In genomic region chr9:108053665-108054225, GRCm38 (mm10) we compare ENCODE assay signal across 14 mouse cellular contexts. TPM values are rescaled to one million over a fixed set of nuclear protein-coding genes. Genes with fewer than 3 reads are reported as not detected.
DNase-seq lines count a peak whose midpoint lies in the region; ATAC-seq lines count a peak whose summit lies in the region.
"Had no signal": no experiment of that assay in that cellular context is flagged by ENCODE, and none has a peak within 500 bp of the region (broad histone marks: within the 10 kb centered on the region; RNA-seq: fewer than 3 reads in every experiment).

No protein-coding gene starts in this region.

- no peak overlapping the region for H3K4me3 ChIP-seq in hindbrain, embryonic 13.5 days
- H3K4me3 ChIP-seq in hindbrain, embryonic 10.5 days = no peak overlapping the region
- no peak overlapping the region for H3K4me3 ChIP-seq in limb, embryonic 13.5 days
- no peak overlapping the region for H3K4me3 ChIP-seq in midbrain, embryonic 11.5 days (ENCODE audit: low read depth, low read length)

- H3K27ac ChIP-seq in hindbrain, embryonic 13.5 days = no peak overlapping the region
- no peak overlapping the region for H3K27ac ChIP-seq in hindbrain, embryonic 10.5 days
- H3K27ac ChIP-seq in limb, embryonic 13.5 days = no peak overlapping the region
- H3K27ac ChIP-seq in midbrain, embryonic 11.5 days (ENCODE audit: low read depth, low read length) = no peak overlapping the region
- H3K27ac ChIP-seq: forebrain, embryonic 10.5 days had no signal

- 0 out of 2 replicates have a peak overlapping the region, but pooled peaks have one; percentile 24 for H3K9ac ChIP-seq in hindbrain, embryonic 13.5 days
- peak overlapping the region; percentile 53; the same call in 1 of the 2 replicates for H3K9ac ChIP-seq in limb, embryonic 13.5 days
- no peak overlapping the region for H3K9ac ChIP-seq in midbrain, embryonic 11.5 days (ENCODE audit: low read length)

- H3K4me2 ChIP-seq in hindbrain, embryonic 13.5 days = no peak overlapping the region
- peak overlapping the region; percentile 58 for H3K4me2 ChIP-seq in limb, embryonic 13.5 days (replicated peaks)
- no peak overlapping the region for H3K4me2 ChIP-seq in midbrain, embryonic 11.5 days

- ATAC-seq in hindbrain, embryonic 13.5 days (ENCODE audit: low FRiP score) = no peak
- ATAC-seq in limb, embryonic 13.5 days (ENCODE audit: low FRiP score, low read depth) = no peak
- no peak for ATAC-seq in midbrain, embryonic 11.5 days (ENCODE audit: low FRiP score)

- H3K4me1 ChIP-seq in hindbrain, embryonic 13.5 days (replicated peaks) = peaks cover 27% of the 10 kb centered on the region
- peaks cover 27% of the 10 kb centered on the region for H3K4me1 ChIP-seq in hindbrain, embryonic 10.5 days (replicated peaks)
- peaks cover 25% of the 10 kb centered on the region for H3K4me1 ChIP-seq in limb, embryonic 13.5 days
- peaks cover 9% of the 10 kb centered on the region for H3K4me1 ChIP-seq in midbrain, embryonic 11.5 days (ENCODE audit: control insufficient read depth, insufficient read depth, low read length)

- H3K9me3 ChIP-seq in hindbrain, embryonic 13.5 days = no peaks in the 10 kb centered on the region
- no peaks in the 10 kb centered on the region for H3K9me3 ChIP-seq in hindbrain, embryonic 10.5 days
- no peaks in the 10 kb centered on the region for H3K9me3 ChIP-seq in limb, embryonic 13.5 days
- no peaks in the 10 kb centered on the region for H3K9me3 ChIP-seq in midbrain, embryonic 11.5 days (ENCODE audit: control insufficient read depth, low read length)
- H3K9me3 ChIP-seq: forebrain, embryonic 10.5 days had no signal

- H3K27me3 ChIP-seq in hindbrain, embryonic 13.5 days = no peaks in the 10 kb centered on the region
- H3K27me3 ChIP-seq in hindbrain, embryonic 10.5 days (ENCODE audit: insufficient read depth, poor library complexity, severe bottlenecking) = no peaks in the 10 kb centered on the region
- no peaks in the 10 kb centered on the region for H3K27me3 ChIP-seq in limb, embryonic 13.5 days
- H3K27me3 ChIP-seq in midbrain, embryonic 11.5 days (ENCODE audit: control insufficient read depth, insufficient read depth, low read length) = no peaks in the 10 kb centered on the region

- WGBS in hindbrain, embryonic 13.5 days = 93% methylated on average over 15 of the region's 15 CpGs
- 93% methylated on average over 15 of the region's 15 CpGs for WGBS in hindbrain, embryonic 10.5 days
- WGBS in limb, embryonic 13.5 days = 92% methylated on average over 15 of the region's 15 CpGs
- WGBS in midbrain, embryonic 11.5 days = 94% methylated on average over 15 of the region's 15 CpGs

- no peak for DNase-seq in hindbrain, embryonic 10.5 days (ENCODE audit: low spot score)
- peak; percentile 34 for DNase-seq in cerebellum, adult 8-10 months
- DNase-seq in cerebellum, postnatal 36 days = peak; percentile 23 to 27
- DNase-seq in thymus, postnatal 14 days = no peak
- no peak for DNase-seq in adrenal gland, postnatal 14 days
- DNase-seq in midbrain, embryonic 11.5 days (ENCODE audit: low spot score, missing footprints) = no peak
- DNase-seq: kidney, adult 11 months; layer of hippocampus, adult 9-11 months; midbrain, embryonic 14.5 days; thymus, postnatal 4 days had no signal

- H3K36me3 ChIP-seq in hindbrain, embryonic 13.5 days = peaks cover 72% of the 10 kb centered on the region
- peaks cover 80% of the 10 kb centered on the region for H3K36me3 ChIP-seq in hindbrain, embryonic 10.5 days
- H3K36me3 ChIP-seq in limb, embryonic 13.5 days = peaks cover 77% of the 10 kb centered on the region
- peaks cover 8% of the 10 kb centered on the region; the same call in 1 of the 2 replicates for H3K36me3 ChIP-seq in midbrain, embryonic 11.5 days (ENCODE audit: control insufficient read depth, insufficient read depth, low read length)

RNA-seq across cellular contexts. Expression of gene Amigo3, which starts 0.8 kb away (rescaled TPM):
- 3.1 and 3.4 TPM in 2 replicates for polyA plus RNA-seq in hindbrain, embryonic 13.5 days (2015; fragmentation: Nextera tagmentation; extraction: Ambion mirVana)
- 2.4 and 3.4 TPM in 2 replicates for polyA plus RNA-seq in hindbrain, embryonic 10.5 days (2016; fragmentation: Nextera tagmentation; extraction: Ambion mirVana)
- polyA plus RNA-seq in limb, embryonic 13.5 days (2015; fragmentation: Nextera tagmentation; extraction: Ambion mirVana) = 3.1 and 4.4 TPM in 2 replicates
- total RNA-seq in adrenal gland, postnatal 14 days (2021) = 4.1 and 4.4 TPM in 2 replicates
- polyA plus RNA-seq in midbrain, embryonic 11.5 days (2014; fragmentation: Nextera tagmentation; extraction: Ambion mirVana) = 1.5 and 2.0 TPM in 2 replicates

RNA-seq across cellular contexts. Expression of gene Gmppb, which starts 4.7 kb away (rescaled TPM):
- 20.1 and 21.1 TPM in 2 replicates for polyA plus RNA-seq in hindbrain, embryonic 13.5 days (2015; fragmentation: Nextera tagmentation; extraction: Ambion mirVana)
- 24.9 and 30.7 TPM in 2 replicates for polyA plus RNA-seq in hindbrain, embryonic 10.5 days (2016; fragmentation: Nextera tagmentation; extraction: Ambion mirVana)
- 34.1 and 36.2 TPM in 2 replicates for polyA plus RNA-seq in limb, embryonic 13.5 days (2015; fragmentation: Nextera tagmentation; extraction: Ambion mirVana)
- 20.2 and 20.9 TPM in 2 replicates for total RNA-seq in adrenal gland, postnatal 14 days (2021)
- 18.3 and 19.2 TPM in 2 replicates for polyA plus RNA-seq in midbrain, embryonic 11.5 days (2014; fragmentation: Nextera tagmentation; extraction: Ambion mirVana)

RNA-seq across cellular contexts. Expression of gene Mst1, which starts 26.5 kb away (rescaled TPM):
- not detected in 2 replicates for polyA plus RNA-seq in hindbrain, embryonic 13.5 days (2015; fragmentation: Nextera tagmentation; extraction: Ambion mirVana)
- 0.34 and 0.39 TPM in 2 replicates for polyA plus RNA-seq in hindbrain, embryonic 10.5 days (2016; fragmentation: Nextera tagmentation; extraction: Ambion mirVana)
- 0.20 and 0.51 TPM in 2 replicates for polyA plus RNA-seq in limb, embryonic 13.5 days (2015; fragmentation: Nextera tagmentation; extraction: Ambion mirVana)
- total RNA-seq in adrenal gland, postnatal 14 days (2021) = 1.4 and 20.2 TPM in 2 replicates
- 0.47 and 0.78 TPM in 2 replicates for polyA plus RNA-seq in midbrain, embryonic 11.5 days (2014; fragmentation: Nextera tagmentation; extraction: Ambion mirVana)
- polyA plus RNA-seq: heart, embryonic 14.5 days; midbrain, embryonic 14.5 days had no signal

RNA-seq across cellular contexts. Expression of gene Rnf123, which starts 29.4 kb away (rescaled TPM):
- 42.8 and 43.1 TPM in 2 replicates for polyA plus RNA-seq in hindbrain, embryonic 13.5 days (2015; fragmentation: Nextera tagmentation; extraction: Ambion mirVana)
- polyA plus RNA-seq in hindbrain, embryonic 10.5 days (2016; fragmentation: Nextera tagmentation; extraction: Ambion mirVana) = 36.6 and 39.1 TPM in 2 replicates
- polyA plus RNA-seq in limb, embryonic 13.5 days (2015; fragmentation: Nextera tagmentation; extraction: Ambion mirVana) = 31.2 and 35.2 TPM in 2 replicates
- 54.2 and 66.6 TPM in 2 replicates for total RNA-seq in adrenal gland, postnatal 14 days (2021)
- 27.2 and 29.2 TPM in 2 replicates for polyA plus RNA-seq in midbrain, embryonic 11.5 days (2014; fragmentation: Nextera tagmentation; extraction: Ambion mirVana)

RNA-seq across cellular contexts. Expression of gene Apeh, which starts 40.7 kb away (rescaled TPM):
- 57.7 and 57.8 TPM in 2 replicates for polyA plus RNA-seq in hindbrain, embryonic 13.5 days (2015; fragmentation: Nextera tagmentation; extraction: Ambion mirVana)
- polyA plus RNA-seq in hindbrain, embryonic 10.5 days (2016; fragmentation: Nextera tagmentation; extraction: Ambion mirVana) = 77.0 and 83.8 TPM in 2 replicates
- 42.5 and 47.3 TPM in 2 replicates for polyA plus RNA-seq in limb, embryonic 13.5 days (2015; fragmentation: Nextera tagmentation; extraction: Ambion mirVana)
- total RNA-seq in adrenal gland, postnatal 14 days (2021) = 76.2 and 76.5 TPM in 2 replicates
- 53.0 and 67.3 TPM in 2 replicates for polyA plus RNA-seq in midbrain, embryonic 11.5 days (2014; fragmentation: Nextera tagmentation; extraction: Ambion mirVana)

Comparison
In these comparisons a context has a peak if more than half of its experiments do, and no peak if none do; other contexts are left out.
1. DNase-seq: peak in cerebellum, adult 8-10 months (single experiment) and cerebellum, postnatal 36 days (2 of 2); none in hindbrain, embryonic 10.5 days (single experiment), thymus, postnatal 14 days (single experiment), adrenal gland, postnatal 14 days (single experiment) and midbrain, embryonic 11.5 days (single experiment).